Mouse (Mus musculus): ENCODE data around the gene Exosc3.

Gene Exosc3

GRCm38 (mm10) chr4:45279981-45280548 is 62.5 kb downstream of the Exosc3 start:
- peak; percentile 75 for DNase-seq (ENCODE audit: low read depth, low spot score)

- no peak for DNase-seq (ENCODE audit: low read depth, low spot score)
Measured at GRCm38 (mm10) chr4:45279292-45279691, 63.2 kb downstream of the Exosc3 start.

- DNase-seq (ENCODE audit: low read depth, low spot score): no peak
Measured at GRCm38 (mm10) chr4:45275770-45276169, 66.8 kb downstream of the Exosc3 start.

- DNase-seq (ENCODE audit: low read depth, low spot score): no peak
Measured at GRCm38 (mm10) chr4:45271041-45271452, 71.5 kb downstream of the Exosc3 start.

GRCm38 (mm10) chr4:45267883-45268282 is 74.6 kb downstream of the Exosc3 start:
- DNase-seq (ENCODE audit: low read depth, low spot score): peak; percentile 16
